ENCODE assay signal across 8 mouse cellular contexts in the genomic region with DNA sequence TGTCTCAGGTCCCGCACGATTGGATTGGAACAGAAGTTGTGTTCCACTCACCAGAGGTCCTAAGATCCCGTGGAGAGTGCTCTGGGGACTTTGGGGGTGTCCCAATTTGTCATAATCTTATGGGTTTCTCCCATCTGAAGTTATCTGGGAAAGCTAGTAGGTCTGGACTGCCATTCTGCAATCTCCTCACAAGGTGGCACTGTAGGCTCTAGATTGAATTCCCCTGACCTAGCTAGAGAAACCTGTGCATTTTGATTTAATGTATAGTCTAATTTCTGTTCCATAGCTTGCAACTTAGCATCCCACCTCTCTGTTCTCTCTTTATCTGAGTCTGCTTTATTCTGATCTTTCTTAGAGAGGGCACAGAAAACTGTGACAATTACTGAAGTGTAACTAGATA. TPM values are rescaled to one million over a fixed set of nuclear protein-coding genes. Genes with fewer than 3 reads are reported as not detected.
DNase-seq lines count a peak whose midpoint lies in the region; ATAC-seq lines count a peak whose summit lies in the region.

No protein-coding gene starts in this region.

- no peak overlapping the region for H3K4me3 ChIP-seq in liver, embryonic 11.5 days (ENCODE audit: low read depth, low read length)

- no peaks in the 10 kb centered on the region for H3K36me3 ChIP-seq in liver, embryonic 11.5 days (ENCODE audit: control insufficient read depth, insufficient read depth, low read length)

- no peak for ATAC-seq in cerebellum, adult (ENCODE audit: insufficient number of reproducible peaks, low FRiP score, low TSS enrichment)
- no peak; the same call in 1 of the 2 replicates for ATAC-seq in liver, embryonic 11.5 days (replicated peaks; ENCODE audit: low FRiP score)

- no peaks in the 10 kb centered on the region for H3K4me1 ChIP-seq in liver, embryonic 11.5 days (replicated peaks; ENCODE audit: control insufficient read depth, insufficient read depth, low read length)

- WGBS in liver, embryonic 11.5 days = 51% methylated on average over 3 of the region's 3 CpGs

- no peak overlapping the region for H3K9ac ChIP-seq in liver, embryonic 11.5 days (ENCODE audit: low read depth, low read length)

- no peak overlapping the region for H3K4me2 ChIP-seq in liver, embryonic 11.5 days

- DNase-seq in cerebellum, postnatal 10 days = peak; percentile 53 to 63
- DNase-seq in liver = peak; percentile 20
- DNase-seq in liver, embryonic 11.5 days (ENCODE audit: low spot score) = no peak
- DNase-seq in c-Kit-positive CD71-positive TER-119-negative erythroid progenitor cells, embryonic 14.5 days (ENCODE audit: low read depth) = peak; percentile 38
- peak; percentile 10 for DNase-seq in kidney, postnatal 14 days
- DNase-seq in naive thymus-derived CD4-positive, alpha-beta T cell, adult 2 months (ENCODE audit: low read depth) = peak; percentile 59
- DNase-seq in gastrocnemius, adult 8-10 months (ENCODE audit: low spot score in 2 of 2) = no peak

- no peaks in the 10 kb centered on the region for H3K27me3 ChIP-seq in liver, embryonic 11.5 days (replicated peaks; ENCODE audit: control insufficient read depth, insufficient read depth, low read length)

- H3K27ac ChIP-seq in liver, embryonic 11.5 days (ENCODE audit: low read depth, low read length) = no peak overlapping the region

- H3K9me3 ChIP-seq in liver, embryonic 11.5 days (ENCODE audit: control insufficient read depth, low read length) = no peaks in the 10 kb centered on the region

RNA-seq across cellular contexts. Expression of a gene that starts 42.1 kb away (rescaled TPM):
- 82.7 and 89.4 TPM in 2 replicates for polyA plus RNA-seq in liver, embryonic 11.5 days (2014; fragmentation: Nextera tagmentation; extraction: Ambion mirVana)
- total RNA-seq in gastrocnemius, adult 8-10 months (2022) = 10 to 100 TPM; 56.6 to 65.1 (median 60.5) TPM

Comparison
In these comparisons a context has a peak if more than half of its experiments do, and no peak if none do; other contexts are left out.
1. DNase-seq: peak in cerebellum, postnatal 10 days (2 of 2), liver (single experiment), c-Kit-positive CD71-positive TER-119-negative erythroid progenitor cells, embryonic 14.5 days (single experiment), kidney, postnatal 14 days (single experiment) and naive thymus-derived CD4-positive, alpha-beta T cell, adult 2 months (single experiment); none in liver, embryonic 11.5 days (single experiment) and gastrocnemius, adult 8-10 months (0 of 2).